Mouse (Mus musculus) liver (tissue): ENCODE measurements around the gene Foxl2.

Experiments
- DNase-seq: peaks from one replicate; pipeline ENCODE4 v3.0.0-alpha.2; 2020; ENCODE audit warnings: mixed read lengths

The Foxl2 gene

GRCm38 (mm10) chr9:98955103-98955715 is at the start of gene Foxl2:
Gene Foxl2 (plus strand): TSS chr9:98955288.
- DNase-seq = peak; percentile 15

- no peak for DNase-seq
These were observed 34.2 kb upstream of the Foxl2 start for GRCm38 (mm10) chr9:98920629-98921523.

- no peak for DNase-seq
These were observed 32.0 kb upstream of the Foxl2 start for GRCm38 (mm10) chr9:98923119-98923518.

- no peak for DNase-seq
These were observed 30.9 kb upstream of the Foxl2 start for GRCm38 (mm10) chr9:98924183-98924582.

- DNase-seq = peak; percentile 15
These were observed 25.6 kb upstream of the Foxl2 start for GRCm38 (mm10) chr9:98929496-98929895.

GRCm38 (mm10) chr9:98932931-98933330 is 22.2 kb upstream of the Foxl2 start:
- DNase-seq = no peak

GRCm38 (mm10) chr9:98935190-98935909 is 19.7 kb upstream of the Foxl2 start:
- no peak for DNase-seq

- no peak for DNase-seq
These were observed 15.8 kb upstream of the Foxl2 start for GRCm38 (mm10) chr9:98939290-98939689.

- peak; percentile 7 for DNase-seq
These were observed 2.7 kb upstream of the Foxl2 start for GRCm38 (mm10) chr9:98952171-98953050.

- DNase-seq = no peak
These were observed 1.8 kb upstream of the Foxl2 start for GRCm38 (mm10) chr9:98953291-98953690.

- no peak for DNase-seq
These were observed 1.3 kb upstream of the Foxl2 start for GRCm38 (mm10) chr9:98953830-98954229.

GRCm38 (mm10) chr9:98954391-98955102 is 541 bp upstream of the Foxl2 start:
- DNase-seq = no peak

- DNase-seq = peak; percentile 15
These were observed 682 bp downstream of the Foxl2 start for GRCm38 (mm10) chr9:98955716-98956224.

- DNase-seq = peak; percentile 24
These were observed 1.7 kb downstream of the Foxl2 start for GRCm38 (mm10) chr9:98956591-98957381.

- no peak for DNase-seq
These were observed 2.8 kb downstream of the Foxl2 start for GRCm38 (mm10) chr9:98957751-98958351.

GRCm38 (mm10) chr9:98958628-98959027 is 3.5 kb downstream of the Foxl2 start:
- no peak for DNase-seq

- DNase-seq = no peak
These were observed 4.8 kb downstream of the Foxl2 start for GRCm38 (mm10) chr9:98959851-98960250.

- no peak for DNase-seq
These were observed 5.3 kb downstream of the Foxl2 start for GRCm38 (mm10) chr9:98960348-98960747.

GRCm38 (mm10) chr9:98961591-98962477 is 6.7 kb downstream of the Foxl2 start:
- DNase-seq = no peak
